Mouse (Mus musculus) CD4-positive, CD25-positive, alpha-beta regulatory T cell, adult 2 months (primary cell): ENCODE results near the gene Gli2.

Experiments used
- DNase-seq: peaks from one replicate; pipeline ENCODE4 v3.0.0-alpha.2; 2012; ENCODE audit warnings: low read depth, low spot score

Gli2 gene

GRCm38 (mm10) chr1:118901868-118902586, 151.4 kb downstream of the Gli2 start:
- no peak for DNase-seq

DNA sequence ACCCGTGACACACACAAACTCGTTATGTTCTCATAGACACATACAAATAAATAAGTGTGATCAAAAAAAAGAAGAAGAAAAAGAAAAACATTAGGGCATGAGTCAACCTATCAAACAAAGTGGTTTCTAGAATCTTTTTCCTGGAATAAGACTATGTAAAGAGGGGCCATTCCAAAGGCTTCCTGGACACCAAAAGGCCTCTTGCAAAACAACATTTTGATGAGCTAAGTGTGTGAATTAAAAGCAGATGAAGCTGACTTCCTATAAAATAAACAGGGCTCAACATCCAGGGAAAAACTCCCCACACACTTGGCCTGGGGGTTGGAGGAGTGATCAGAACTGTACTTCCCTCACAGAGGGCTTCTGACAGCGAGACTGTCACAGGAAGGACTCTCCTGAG, 155.1 kb downstream of the Gli2 start:
- DNase-seq = no peak

DNA sequence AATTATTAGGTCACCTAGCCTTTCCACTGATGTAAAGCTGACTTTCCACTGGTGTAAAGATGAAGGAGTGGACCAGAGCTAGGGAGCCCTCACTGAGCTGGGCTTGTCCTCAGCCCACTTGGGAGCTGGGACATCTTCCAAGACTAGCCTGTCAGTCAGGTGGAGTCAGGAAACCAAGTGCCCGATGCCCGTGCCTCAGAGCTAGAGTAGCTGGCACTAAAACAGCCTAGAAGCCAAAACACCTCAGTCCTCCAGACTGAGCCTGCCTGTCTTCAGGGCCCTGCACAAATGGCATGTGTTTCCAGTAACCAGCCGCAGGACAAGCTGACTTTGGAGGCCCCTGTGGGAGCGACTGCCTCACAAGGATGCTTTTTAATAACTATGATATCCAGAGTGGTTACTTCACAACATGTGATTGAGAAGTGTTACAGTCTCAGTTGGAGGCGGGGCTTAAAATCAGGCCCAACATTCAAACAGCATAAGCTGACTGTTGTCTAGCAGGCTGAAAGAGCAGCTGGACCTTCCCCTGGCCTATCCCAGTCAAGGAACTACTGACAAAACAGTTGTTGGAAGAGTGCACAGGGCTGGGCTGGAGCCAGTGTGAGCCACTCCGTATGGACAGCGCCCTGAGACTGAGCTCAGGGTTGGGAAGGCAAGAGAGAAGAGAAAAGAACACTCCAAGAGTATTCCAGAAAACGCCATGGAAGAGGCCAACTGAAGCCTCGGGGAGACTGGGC, 158.2 kb downstream of the Gli2 start:
- no peak for DNase-seq

DNA sequence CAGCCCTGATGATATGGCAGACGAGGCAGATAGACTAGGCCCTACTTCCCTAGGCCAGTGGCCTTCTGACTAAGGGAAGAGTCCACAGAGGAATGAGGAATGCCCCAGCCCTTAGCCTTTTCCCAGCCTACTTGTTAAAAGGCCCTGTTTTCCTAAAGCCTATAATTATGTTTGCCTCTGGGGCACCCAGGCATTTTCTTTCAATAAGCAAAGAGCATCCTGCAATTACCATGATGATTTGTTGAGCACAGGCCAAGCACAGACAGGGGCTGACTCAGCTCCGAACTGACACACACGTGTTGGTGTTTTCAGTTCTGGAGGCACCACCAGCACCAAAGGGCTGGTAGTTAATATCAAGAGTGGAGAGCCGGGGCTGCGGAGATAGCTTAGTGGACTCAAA, 162.0 kb downstream of the Gli2 start:
- no peak for DNase-seq

DNA sequence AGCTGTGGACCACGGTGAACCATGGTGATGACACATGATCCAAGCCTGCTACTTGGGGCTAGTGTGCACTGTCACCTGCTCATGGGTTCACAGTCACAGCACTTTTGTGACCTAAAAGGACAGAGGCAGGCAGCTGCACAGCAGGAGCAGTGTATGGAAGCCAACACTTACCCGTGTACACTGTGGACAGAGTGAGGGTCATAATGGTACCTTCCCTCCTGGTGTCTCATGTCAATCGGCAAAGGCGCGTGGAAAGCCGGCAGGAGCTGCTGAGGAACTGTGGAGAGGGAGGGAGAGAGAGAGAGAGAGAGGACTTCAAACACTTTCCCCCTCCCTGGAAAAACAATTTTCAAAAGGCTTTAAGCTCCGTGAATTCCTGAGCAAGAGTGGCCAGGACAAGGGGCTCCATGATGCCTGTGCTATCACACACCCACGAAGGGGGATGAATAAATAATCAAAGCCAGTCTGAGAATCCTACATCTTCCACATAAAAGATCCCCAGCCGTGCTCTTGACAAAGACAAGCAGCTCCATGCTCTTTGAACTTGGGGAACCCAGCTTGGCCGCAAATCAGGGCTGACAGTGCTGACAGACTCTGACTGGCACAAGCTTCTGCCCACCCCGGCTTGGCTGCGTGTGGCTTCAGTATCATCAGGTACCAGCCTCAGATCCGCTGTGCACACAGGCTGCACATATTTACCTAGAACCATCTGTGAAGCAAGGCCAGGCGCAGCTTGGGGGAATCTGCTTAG, 163.1 kb downstream of the Gli2 start:
- no peak for DNase-seq

GRCm38 (mm10) chr1:118880781-118881247, 172.6 kb downstream of the Gli2 start:
- no peak for DNase-seq

DNA sequence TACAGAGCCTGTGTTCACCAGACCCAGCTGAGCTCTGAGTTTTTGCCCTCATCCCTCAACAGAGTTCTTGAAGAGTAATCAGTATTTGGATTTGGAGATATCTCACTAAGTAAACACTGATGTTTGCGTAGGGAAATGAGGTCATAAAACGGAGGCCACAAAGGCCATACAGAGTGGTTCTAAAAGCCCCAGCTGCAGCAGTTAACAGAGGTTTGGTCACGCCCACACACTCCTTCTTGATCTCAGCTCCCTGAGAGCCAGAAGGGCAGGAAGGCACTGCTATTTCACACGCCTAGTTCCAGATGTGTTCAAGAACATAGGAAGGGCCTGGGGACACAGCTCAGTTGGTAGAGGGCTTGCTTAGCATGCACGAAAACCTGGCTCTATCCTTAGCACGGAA, 175.1 kb downstream of the Gli2 start:
- no peak for DNase-seq

DNA sequence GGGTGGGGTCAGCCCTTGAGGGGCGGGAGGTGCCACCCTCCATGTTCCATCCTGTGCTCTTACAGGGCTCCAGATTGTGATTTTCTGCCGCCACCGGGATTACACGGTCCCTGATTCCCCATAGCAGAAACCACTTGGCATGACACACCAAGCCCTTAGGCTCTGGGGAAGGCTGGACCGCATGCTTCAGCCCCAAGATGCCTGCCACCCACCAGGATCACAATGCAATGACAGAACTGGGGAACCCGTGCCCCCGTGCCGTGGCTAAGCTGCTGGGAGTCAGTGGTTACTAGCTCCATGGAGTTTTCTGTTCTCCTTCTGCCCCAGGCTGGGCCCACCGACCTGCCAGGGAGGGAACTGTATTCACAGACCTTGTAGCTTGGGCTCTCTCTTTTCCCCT, 178.2 kb downstream of the Gli2 start:
- no peak for DNase-seq

GRCm38 (mm10) chr1:118873559-118873958, 179.9 kb downstream of the Gli2 start:
- DNase-seq = no peak

DNA sequence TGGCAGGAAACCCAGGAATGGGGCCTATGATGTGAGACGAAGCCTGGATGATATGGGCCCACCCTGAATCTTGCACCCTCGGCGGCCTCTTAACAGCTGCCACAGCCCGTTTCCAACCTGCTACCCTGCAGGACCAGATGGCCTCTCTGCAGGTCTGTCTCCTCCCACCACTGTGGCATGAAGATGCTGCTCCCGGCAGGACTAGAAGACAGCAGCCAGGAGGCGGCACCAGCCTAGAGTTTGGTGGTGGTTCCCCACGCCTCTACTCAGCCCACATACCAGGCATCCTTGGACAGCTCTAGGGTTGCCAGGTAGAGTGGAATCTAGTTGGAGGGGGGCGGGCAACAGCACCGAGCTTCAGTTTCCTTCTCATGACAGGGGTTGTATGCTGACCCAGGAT, 188.7 kb downstream of the Gli2 start:
- DNase-seq = no peak

DNA sequence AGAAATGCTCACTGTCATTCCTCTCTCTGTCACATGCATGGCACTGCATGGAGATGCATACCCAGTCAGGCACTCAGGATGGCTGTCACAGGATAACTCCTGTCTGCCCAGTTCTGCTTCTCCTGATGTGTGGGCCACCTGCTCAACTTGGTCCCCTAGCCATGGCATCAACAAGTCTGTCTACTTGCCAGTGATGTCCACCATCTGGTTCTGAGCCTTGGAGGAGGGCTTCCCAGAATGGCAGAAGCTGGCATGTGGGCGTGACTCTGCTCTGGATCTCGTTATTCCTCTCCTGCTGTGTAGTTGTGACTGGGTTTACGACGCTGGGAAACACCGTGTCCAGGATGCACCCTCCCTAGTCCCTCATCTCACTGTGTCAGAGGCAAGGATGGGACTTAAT, 189.4 kb downstream of the Gli2 start:
- no peak for DNase-seq

DNA sequence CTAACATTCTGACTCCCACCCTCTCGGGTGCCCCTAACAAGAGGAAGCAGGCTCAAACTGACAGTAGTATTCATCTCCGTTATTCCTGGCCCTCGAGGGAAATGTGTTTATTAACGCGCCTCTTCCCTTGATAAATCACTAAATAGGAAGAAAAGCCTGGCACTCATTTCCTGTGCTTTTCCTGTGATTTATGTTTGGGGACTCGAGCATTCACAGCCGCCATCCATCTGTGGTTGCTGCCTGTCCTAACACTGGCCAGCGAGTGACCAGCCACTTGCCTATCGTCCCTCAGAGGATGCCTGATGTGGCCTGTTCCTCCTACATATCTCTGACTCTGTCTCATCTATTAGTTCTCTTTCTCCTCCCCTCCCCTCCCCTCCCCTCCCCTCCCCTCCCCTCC, 195.3 kb downstream of the Gli2 start:
- DNase-seq = no peak

DNA sequence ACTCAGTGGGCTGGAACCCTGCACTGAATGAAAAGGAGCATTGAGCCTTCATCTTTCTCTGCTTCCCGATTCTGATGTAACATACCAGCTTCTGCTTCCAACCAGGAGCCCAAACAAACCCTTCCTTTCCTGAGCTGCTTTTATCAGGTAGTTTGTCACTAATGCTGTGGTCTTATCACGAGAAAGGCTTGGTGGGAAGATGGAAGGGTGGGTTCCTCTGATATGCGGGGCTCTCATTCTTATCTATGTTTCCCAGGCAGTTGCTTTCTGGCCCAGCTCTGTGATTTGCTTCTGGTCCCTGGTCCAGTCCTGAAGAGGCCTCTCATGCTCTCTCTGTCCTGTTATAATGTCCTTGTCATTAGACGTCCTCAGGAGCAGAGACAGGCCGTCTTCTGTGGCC, 222.8 kb downstream of the Gli2 start:
- DNase-seq = no peak

- no peak for DNase-seq
These were observed 226.8 kb downstream of the Gli2 start for GRCm38 (mm10) chr1:118826614-118827013.

DNA sequence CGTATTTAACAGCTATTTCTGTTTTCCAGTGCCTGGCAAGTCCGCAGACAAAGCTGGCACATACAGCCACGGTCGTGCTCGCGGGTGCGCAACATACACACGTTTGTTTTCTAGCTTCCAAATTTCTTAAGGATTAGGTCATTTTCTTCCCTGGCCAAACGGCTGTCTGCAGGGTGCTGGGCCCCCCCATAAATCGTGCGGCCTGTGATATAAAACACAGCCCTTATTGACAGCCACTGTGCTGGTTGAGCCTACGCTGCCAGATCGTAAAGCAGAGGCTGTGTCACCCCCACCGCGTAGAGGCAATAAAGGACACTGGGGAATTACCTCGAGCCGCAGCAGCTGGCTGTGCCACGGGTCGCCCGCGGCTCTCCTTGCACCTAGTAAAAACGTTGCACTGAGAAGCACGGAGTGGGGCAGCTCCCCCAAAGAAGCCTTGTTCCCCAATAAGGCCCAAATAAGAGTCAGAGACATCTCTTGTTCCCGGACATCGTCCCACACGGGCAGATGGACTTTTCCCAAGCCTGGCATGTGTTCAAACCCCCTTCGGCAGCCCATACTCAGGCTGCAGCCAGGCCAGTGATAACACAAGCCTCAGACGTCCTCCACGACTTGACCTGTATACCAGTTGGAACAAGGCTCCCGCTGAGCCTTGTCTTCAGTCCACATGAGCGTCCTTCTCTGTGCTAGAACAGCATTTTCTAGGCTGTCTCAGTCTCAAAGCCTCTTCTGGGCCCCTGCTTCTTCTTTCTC, 227.8 kb downstream of the Gli2 start:
- no peak for DNase-seq

GRCm38 (mm10) chr1:118825035-118825434, 228.4 kb downstream of the Gli2 start:
- DNase-seq = no peak

- DNase-seq = no peak
These were observed 231.2 kb downstream of the Gli2 start for GRCm38 (mm10) chr1:118822258-118822657.

DNA sequence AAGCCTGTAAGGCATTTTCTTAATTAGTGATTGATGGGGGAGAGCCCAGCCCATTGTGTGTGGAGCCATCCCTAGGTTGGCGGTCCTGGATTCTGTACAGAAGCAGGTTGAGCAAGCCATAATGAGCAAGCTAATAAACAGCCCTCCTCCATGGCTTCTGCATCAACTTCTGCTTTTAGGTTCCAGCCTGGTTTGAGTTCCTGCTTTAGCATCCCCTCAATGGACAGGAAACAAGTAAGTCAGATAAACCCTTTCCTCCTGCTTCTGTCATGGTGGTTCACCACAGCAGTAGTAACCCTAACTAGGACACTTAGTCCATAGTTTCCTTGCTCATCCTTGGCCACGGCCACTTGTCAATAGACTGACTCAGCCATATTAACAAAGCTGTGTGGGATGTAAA, 238.4 kb downstream of the Gli2 start:
- no peak for DNase-seq

- no peak for DNase-seq
These were observed 243.1 kb downstream of the Gli2 start for GRCm38 (mm10) chr1:118810336-118810735.

GRCm38 (mm10) chr1:118806727-118807126, 246.7 kb downstream of the Gli2 start:
- DNase-seq = no peak

GRCm38 (mm10) chr1:118802166-118802565, 251.3 kb downstream of the Gli2 start:
- no peak for DNase-seq
